Mouse (Mus musculus) kidney, embryonic 16.5 days (tissue): ENCODE results near the gene Ndufb10. TPM values are rescaled to one million over a fixed set of nuclear protein-coding genes. Genes with fewer than 3 reads are reported as not detected.

ENCODE experiments used
- ATAC-seq: fragments of 200-750 bp; cut with Nextera tagmentation; 2 replicates; pipeline ENCODE4 v1.8.0; 2017; ENCODE audit warnings: moderate TSS enrichment; ENCODE audit not compliant: low FRiP score, low TSS enrichment
- H3K27ac ChIP-seq: fragments of 300-500 bp; sonication (generic); 2 replicates; pipeline ENCODE4 v1.5.1; 2014; ENCODE audit warnings: low read length
- H3K27me3 ChIP-seq: fragments of 300-500 bp; sonication (generic); 2 replicates; pipeline ENCODE4 v1.6.1; 2014; ENCODE audit warnings: low read length, control low read depth, mixed read lengths; ENCODE audit not compliant: insufficient read depth
- H3K36me3 ChIP-seq: fragments of 300-500 bp; sonication (generic); 2 replicates; pipeline ENCODE4 v1.6.1; 2014; ENCODE audit warnings: low read length, control low read depth, mixed read lengths; ENCODE audit not compliant: insufficient read depth
- H3K4me1 ChIP-seq: fragments of 300-500 bp; sonication (generic); 2 replicates; pipeline ENCODE4 v1.6.1; 2014; ENCODE audit warnings: low read length, control low read depth, mixed read lengths; ENCODE audit not compliant: insufficient read depth
- H3K4me2 ChIP-seq: fragments of 300-500 bp; sonication (generic); replicated peaks from 2 replicates; pipeline ENCODE4 v1.6.1; 2014; ENCODE audit warnings: low read depth, low read length
- H3K4me3 ChIP-seq: fragments of 300-500 bp; sonication (generic); 2 replicates; pipeline ENCODE4 v1.5.1; 2014; ENCODE audit warnings: mild to moderate bottlenecking, low read length
- H3K9ac ChIP-seq: fragments of 300-500 bp; sonication (generic); replicated peaks from 2 replicates; pipeline ENCODE4 v1.6.1; 2014; ENCODE audit warnings: low read length
- H3K9me3 ChIP-seq: fragments of 300-500 bp; sonication (generic); 2 replicates; pipeline ENCODE4 v1.6.1; 2016; ENCODE audit warnings: low read length, control low read depth
- WGBS: fragments of 180-500 bp; shearing (Covaris S2); extraction: QIAGEN DNeasy Blood & Tissue Kit; methylation state at CpG from one replicate; pipeline ENCODE4 v1.1.7; 2014; 5-methylcytosine and 5-hydroxymethylcytosine counted together
- polyA plus RNA-seq: library from polyadenylated mRNA; unstranded; fragments of >200 nt; fragmentation: Nextera tagmentation; extraction: Ambion mirVana; gene quantifications from 2 replicates; pipeline ENCODE4 v1.2.1, GENCODE M21; 2015

The Ndufb10 gene
- polyA plus RNA-seq, 1 experiment from 2014 or later, result 262 TPM

DNA sequence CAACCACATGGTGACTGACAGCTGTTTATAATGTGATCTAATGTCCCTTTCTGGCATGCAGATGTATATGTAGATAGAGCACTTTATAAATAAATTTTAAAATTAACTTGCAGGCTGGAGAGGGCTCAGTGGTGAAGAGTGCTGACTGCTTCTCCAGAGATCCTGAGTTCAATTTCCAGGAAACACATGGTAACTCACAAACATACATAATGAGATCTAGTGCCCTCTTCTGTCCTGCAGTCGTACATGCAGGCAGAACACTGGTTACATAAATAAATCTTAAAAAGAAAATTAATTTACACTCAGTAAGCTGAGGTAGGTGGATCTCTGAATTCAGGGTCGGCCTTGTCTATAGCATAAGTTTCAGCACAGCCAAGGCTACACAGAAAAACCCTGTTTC is 15.6 kb downstream of the Ndufb10 start:
- Histone ChIP-seq H3K4me1 (peaks cover 9% of the 10 kb centered on the region), H3K27ac (no peak overlapping the region), H3K9me3 (no peaks in the 10 kb centered on the region), H3K9ac (no peak overlapping the region), H3K36me3 (peaks cover 16% of the 10 kb centered on the region), H3K4me3 (no peak overlapping the region; the same call in 1 of the 2 replicates), H3K27me3 (no peaks in the 10 kb centered on the region), H3K4me2 (no peak overlapping the region)
- 35% methylated on average over 2 of the region's 2 CpGs for WGBS
- no peak for ATAC-seq

DNA sequence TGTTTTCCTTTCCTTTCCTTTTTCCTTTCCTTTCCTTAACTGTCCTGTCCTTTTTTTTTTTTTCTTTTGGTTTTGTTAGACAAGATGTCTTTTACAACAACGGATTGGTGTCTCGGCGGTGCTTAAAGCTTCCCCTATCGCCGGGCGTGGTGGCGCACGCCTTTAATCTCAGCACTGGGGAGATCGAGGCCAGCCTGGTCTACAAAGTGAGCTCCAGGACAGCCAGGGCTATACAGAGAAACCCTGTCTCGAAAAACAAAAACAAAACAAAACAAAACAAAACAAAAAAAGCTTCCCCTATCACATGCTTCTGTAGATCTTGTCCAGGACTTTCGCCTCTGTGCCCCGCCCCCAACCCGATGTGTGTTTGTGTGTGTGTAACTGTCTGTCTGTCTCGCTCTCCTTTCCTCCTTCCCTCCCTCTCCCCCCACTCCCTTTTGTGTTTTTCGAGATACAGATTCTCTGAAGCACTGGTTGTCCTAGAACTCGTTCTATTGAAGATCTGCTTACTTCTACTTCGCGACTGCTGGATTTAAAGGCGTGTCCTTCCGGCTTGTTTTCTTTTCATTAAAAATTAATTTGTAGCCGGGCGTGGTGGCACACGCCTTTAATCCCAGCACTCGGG is 16.4 kb downstream of the Ndufb10 start:
- peaks cover 9% of the 10 kb centered on the region for H3K4me1 ChIP-seq
- no peaks in the 10 kb centered on the region for H3K27me3 ChIP-seq
- H3K4me2 ChIP-seq, result peak overlapping the region; percentile 81
- H3K9me3 ChIP-seq, result no peaks in the 10 kb centered on the region
- ATAC-seq, result 0 out of 2 replicates have a peak, but pooled peaks have one; percentile 55
- peak overlapping the region; percentile 88 for H3K9ac ChIP-seq
- H3K27ac ChIP-seq, result peak overlapping the region; percentile 84
- peak overlapping the region; percentile 90 for H3K4me3 ChIP-seq
- 3% methylated on average over 24 of the region's 24 CpGs for WGBS
- peaks cover 19% of the 10 kb centered on the region for H3K36me3 ChIP-seq

DNA sequence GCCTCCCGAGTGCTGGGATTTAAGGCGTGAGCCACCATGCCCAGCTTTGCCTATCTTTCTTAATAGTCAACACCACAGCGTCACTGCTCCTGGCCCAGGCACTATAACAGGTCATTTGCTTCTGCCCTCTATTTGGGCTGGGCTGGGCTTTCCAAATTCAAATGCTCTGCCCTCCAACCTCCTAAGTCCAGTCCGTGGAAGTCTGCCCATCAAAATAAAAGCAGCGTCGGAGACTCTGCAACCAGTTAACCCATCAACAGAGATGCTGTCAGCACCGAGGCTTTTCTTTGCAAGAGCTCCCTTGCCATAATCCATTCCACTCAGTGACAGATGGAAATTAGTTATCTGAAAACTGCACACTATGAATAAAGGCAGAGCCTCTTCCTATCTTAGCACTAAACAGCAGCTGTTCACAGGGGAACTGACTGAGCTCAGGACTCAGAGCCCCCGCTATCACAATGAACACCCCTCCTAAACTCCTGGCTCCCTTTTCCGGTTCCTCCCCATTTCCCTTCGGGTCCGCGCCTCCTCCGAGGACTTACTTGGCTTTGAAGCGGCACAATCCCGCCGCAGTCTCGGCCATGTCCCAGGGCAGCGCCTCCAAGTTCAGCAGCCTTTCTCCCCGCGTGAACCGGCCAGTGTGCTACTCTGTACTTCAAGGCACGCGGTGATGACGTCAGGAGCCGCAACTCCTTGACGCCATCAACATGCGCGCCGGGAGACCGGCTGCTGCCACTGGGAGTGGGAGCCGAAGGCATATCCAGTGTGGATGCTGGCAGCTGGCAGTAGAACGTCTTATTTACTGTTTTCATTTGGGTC is 17.1 kb downstream of the Ndufb10 start, which contains the start of gene Tbl3:
Gene Tbl3 (minus strand): TSS at position 679 of the 819 bp plus-strand sequence.
- peak; percentile 89 for ATAC-seq
- H3K36me3 ChIP-seq, result peaks cover 24% of the 10 kb centered on the region
- peak within 1 kb of the TSS; percentile 81 for H3K4me2 ChIP-seq
- peak within 1 kb of the TSS; percentile 84 for H3K27ac ChIP-seq
- no peaks in the 10 kb centered on the region for H3K27me3 ChIP-seq
- 3% methylated on average over 32 of the region's 32 CpGs for WGBS
- peaks cover 9% of the 10 kb centered on the region for H3K4me1 ChIP-seq
- H3K9ac ChIP-seq, result peak within 1 kb of the TSS; percentile 88
- H3K9me3 ChIP-seq, result no peaks in the 10 kb centered on the region
- H3K4me3 ChIP-seq, result peak within 1 kb of the TSS; percentile 90

DNA sequence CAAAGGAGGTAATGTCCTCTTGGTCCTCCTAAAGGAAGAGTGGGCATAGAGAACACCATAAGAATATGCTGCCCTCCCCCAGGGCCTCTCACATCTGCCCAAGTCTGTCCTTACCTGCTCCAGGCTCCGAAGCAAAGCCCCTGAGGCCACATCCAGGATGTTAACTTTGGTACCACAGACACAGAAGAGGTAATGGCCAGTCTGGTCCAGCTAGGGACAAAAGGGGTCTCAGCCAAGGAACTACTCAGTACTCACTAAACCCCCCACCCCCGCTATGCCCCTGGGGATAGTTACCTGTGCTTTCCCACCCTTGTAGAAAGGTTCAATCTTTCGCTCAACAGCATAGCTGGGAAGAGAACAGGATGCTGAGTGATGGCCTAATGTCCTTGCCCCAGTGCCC is 18.5 kb downstream of the Ndufb10 start:
- ATAC-seq, result no peak
- Histone ChIP-seq H3K4me2 (no peak overlapping the region), H3K27me3 (no peaks in the 10 kb centered on the region), H3K9me3 (no peaks in the 10 kb centered on the region), H3K4me1 (peaks cover 9% of the 10 kb centered on the region), H3K27ac (no peak overlapping the region), H3K4me3 (no peak overlapping the region), H3K36me3 (peaks cover 37% of the 10 kb centered on the region), H3K9ac (no peak overlapping the region)
- WGBS, result 93% methylated on average over 3 of the region's 3 CpGs

DNA sequence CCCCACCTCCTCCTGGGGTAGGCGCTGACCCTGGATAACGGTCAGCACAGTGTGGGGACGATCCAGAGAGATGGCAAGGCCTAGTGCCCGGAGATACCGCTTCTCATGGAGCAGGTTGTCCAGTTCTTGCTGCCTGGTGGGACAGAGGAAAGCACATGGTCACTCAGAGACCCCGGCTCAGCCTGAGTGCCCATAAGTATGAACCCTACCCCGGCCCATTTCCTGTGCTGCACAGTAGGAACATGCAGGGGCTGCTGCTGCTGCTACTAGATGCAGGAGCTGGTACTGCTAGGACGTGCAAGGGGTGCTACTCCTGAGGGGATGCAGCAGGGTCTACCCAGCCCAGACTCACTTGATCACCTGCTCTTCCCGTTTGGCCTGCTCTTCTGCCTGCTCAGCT is 23.0 kb downstream of the Ndufb10 start:
- H3K9ac ChIP-seq, result no peak overlapping the region

DNA sequence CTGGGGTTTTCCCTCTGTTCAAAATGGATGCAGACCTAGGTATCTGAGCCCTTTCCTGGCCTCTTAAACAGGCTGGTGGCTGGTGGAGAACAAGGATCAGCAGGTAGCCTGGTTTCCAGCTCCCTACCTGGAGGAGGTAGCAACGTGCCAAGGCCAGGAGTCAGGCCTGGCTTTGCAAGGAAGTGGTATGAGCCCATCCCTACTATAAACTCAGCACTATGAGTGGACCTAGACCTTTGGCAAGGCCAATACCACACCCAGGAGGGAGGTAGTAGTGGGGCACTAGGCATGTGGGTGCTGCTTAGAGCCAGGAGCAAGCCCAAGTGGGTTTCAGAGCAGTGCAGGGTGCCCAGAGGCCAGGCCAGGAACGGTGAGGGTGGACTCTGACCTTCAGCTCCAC is 24.8 kb downstream of the Ndufb10 start:
- H3K9ac ChIP-seq, result no peak overlapping the region
- H3K4me1 ChIP-seq, result peaks cover 21% of the 10 kb centered on the region
- H3K9me3 ChIP-seq, result no peaks in the 10 kb centered on the region
- H3K4me3 ChIP-seq, result no peak overlapping the region
- no peak overlapping the region for H3K27ac ChIP-seq
- 79% methylated on average over 2 of the region's 2 CpGs for WGBS
- H3K36me3 ChIP-seq, result peaks cover 34% of the 10 kb centered on the region
- H3K4me2 ChIP-seq, result no peak overlapping the region
- H3K27me3 ChIP-seq, result no peaks in the 10 kb centered on the region
- ATAC-seq, result no peak

More for the DNA sequence above, 23.0 kb downstream of the Ndufb10 start:
- peaks cover 42% of the 10 kb centered on the region for H3K36me3 ChIP-seq
- H3K4me1 ChIP-seq, result peaks cover 16% of the 10 kb centered on the region
- H3K9me3 ChIP-seq, result no peaks in the 10 kb centered on the region
- H3K27me3 ChIP-seq, result no peaks in the 10 kb centered on the region
- no peak overlapping the region for H3K27ac ChIP-seq
- WGBS, result 93% methylated on average over 9 of the region's 9 CpGs
- H3K4me3 ChIP-seq, result no peak overlapping the region
- no peak overlapping the region for H3K4me2 ChIP-seq
- no peak for ATAC-seq

DNA sequence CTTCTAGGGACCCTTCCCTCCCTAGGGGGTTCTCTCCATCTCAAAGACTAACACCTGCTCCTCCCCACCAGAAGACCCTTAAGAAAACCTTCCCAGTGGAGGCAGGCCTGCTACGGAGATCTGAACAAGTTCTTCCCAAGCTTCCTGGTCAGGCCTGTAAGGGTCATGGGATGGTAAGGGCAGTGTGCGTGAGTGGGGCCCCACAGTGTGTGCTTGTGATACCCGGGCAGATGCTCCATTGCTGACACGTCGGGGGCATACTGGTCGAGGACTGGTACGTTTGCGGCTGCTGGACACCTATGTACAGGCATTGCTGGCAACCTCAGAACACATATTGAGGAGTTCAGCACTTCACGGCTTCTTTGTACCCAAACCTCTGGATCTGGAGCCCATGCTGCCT is 25.6 kb downstream of the Ndufb10 start:
- H3K9ac ChIP-seq, result no peak overlapping the region
- no peaks in the 10 kb centered on the region for H3K27me3 ChIP-seq
- no peak overlapping the region for H3K4me2 ChIP-seq
- WGBS, result 67% methylated on average over 9 of the region's 9 CpGs
- peaks cover 23% of the 10 kb centered on the region for H3K4me1 ChIP-seq
- no peaks in the 10 kb centered on the region for H3K9me3 ChIP-seq
- no peak overlapping the region for H3K4me3 ChIP-seq
- H3K36me3 ChIP-seq, result peaks cover 29% of the 10 kb centered on the region
- no peak for ATAC-seq
- no peak overlapping the region for H3K27ac ChIP-seq

DNA sequence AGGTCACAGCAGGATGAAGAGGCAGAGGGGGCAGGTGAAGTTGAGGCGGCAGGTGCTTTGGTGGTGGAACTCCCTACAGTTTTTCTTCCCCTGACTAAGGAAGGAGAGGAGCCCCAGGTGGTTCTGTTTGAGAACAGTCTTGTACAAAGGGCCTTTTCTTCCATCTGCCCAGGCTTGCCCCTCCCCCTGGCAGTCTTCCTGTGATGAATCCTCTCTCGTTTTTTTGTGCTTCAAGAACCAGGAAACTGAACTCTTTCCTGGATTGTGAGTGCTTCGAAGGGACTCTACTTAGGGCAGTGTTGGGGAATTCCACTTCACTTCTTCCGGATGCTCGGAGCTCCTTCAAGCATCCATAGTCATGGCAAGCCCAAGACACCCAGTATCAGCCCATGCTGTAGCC is 26.3 kb downstream of the Ndufb10 start:
- 30% methylated on average over 5 of the region's 5 CpGs for WGBS
- peaks cover 23% of the 10 kb centered on the region for H3K4me1 ChIP-seq
- H3K4me2 ChIP-seq, result no peak overlapping the region
- no peaks in the 10 kb centered on the region for H3K27me3 ChIP-seq
- no peaks in the 10 kb centered on the region for H3K9me3 ChIP-seq
- H3K27ac ChIP-seq, result no peak overlapping the region
- peaks cover 31% of the 10 kb centered on the region for H3K36me3 ChIP-seq
- H3K4me3 ChIP-seq, result no peak overlapping the region
- no peak overlapping the region for H3K9ac ChIP-seq
- no peak for ATAC-seq

DNA sequence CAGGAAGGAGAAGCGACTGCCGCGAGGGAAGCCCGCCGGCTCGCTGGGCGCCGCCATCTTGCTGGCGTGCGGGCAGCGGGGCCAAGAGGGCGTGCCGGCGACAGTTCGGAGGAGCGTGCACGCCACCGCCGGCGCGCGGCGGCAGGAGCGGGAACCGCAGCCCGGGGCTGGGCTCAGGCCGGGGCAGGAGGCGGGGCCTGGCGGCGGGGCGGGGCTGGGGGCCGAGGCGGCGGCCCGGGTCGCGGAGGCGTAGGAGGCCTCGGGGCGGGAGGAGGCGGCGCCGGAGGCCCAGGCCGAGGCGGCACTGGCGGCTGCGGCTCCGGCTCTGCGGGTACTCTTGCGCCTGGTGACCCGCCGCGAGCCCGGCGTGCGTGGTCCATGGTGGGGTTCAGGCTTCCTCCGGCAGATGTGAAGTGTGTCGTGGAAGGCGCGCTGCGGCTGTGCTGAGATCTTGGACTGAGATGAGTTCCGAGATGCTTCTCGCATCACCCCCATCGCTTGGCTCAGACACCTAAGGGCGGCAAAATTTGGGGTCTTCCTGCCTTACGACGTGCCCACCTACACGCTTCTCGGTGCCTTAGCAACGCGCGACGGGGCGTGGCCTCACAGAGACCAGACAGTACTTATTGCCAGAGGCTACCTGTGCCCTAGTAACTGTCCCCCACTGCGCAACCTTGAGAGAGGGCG is 28.1 kb downstream of the Ndufb10 start, which contains the start of the genes Gfer and Noxo1:
Gene Gfer (minus strand): TSS at position 146 of the 687 bp plus-strand sequence.
Gene Noxo1 (plus strand): TSS at position 224 of the 687 bp plus-strand sequence.
- Histone ChIP-seq H3K4me1 (peaks cover 23% of the 10 kb centered on the region), H3K4me2 (peak within 1 kb of the TSS; percentile 87), H3K36me3 (peaks cover 22% of the 10 kb centered on the region), H3K9ac (peak within 1 kb of the TSS; percentile 84), H3K27ac (peak within 1 kb of the TSS; percentile 81), H3K4me3 (peak within 1 kb of the TSS; percentile 81), H3K27me3 (peaks cover under 1% of the 10 kb centered on the region; the same call in 1 of the 2 replicates), H3K9me3 (no peaks in the 10 kb centered on the region)
- WGBS, result under 1% methylated on average over 59 of the region's 76 CpGs
- peak; percentile 90 for ATAC-seq
